Mouse (Mus musculus): Measurements from ENCODE around the gene Bod1l. TPM values are rescaled to one million over a fixed set of nuclear protein-coding genes. Genes with fewer than 3 reads are reported as not detected.
A peak's percentile ranks its signal among the peaks of the same experiment; 100 is the strongest.

Bod1l gene
- polyA plus RNA-seq, 1 experiment from 2014 or later: 7.8 TPM

GRCm38 (mm10) chr5:41788877-41789276, 55.2 kb downstream of the Bod1l start:
- 77% methylated on average over 6 of the region's 6 CpGs for WGBS (ENCODE audit: insufficient replicate concordance)
- no peaks in the 10 kb centered on the region for H3K27me3 ChIP-seq (ENCODE audit: insufficient read depth, low read length)
- no peak overlapping the region for H3K4me3 ChIP-seq (ENCODE audit: low read depth, low read length)
- ATAC-seq: no peak
- no peaks in the 10 kb centered on the region for H3K9me3 ChIP-seq (ENCODE audit: low read length)
- peaks cover 59% of the 10 kb centered on the region for H3K36me3 ChIP-seq (replicated peaks; ENCODE audit: insufficient read depth, low read length)
- no peaks in the 10 kb centered on the region for H3K4me1 ChIP-seq (ENCODE audit: insufficient read depth)
- DNase-seq: no peak
- TF ChIP-seq CTCF (IDR thresholded peaks at IDR 0.05; ENCODE audit: low read depth) (no peak), EP300 (IDR thresholded peaks at IDR 0.05; ENCODE audit: low read depth) (no peak)
- no peak overlapping the region for H3K9ac ChIP-seq (replicated peaks)
- H3K4me2 ChIP-seq (ENCODE audit: low read depth, low read length): no peak overlapping the region
- H3K27ac ChIP-seq (ENCODE audit: low read depth): no peak overlapping the region

- H3K27me3 ChIP-seq (ENCODE audit: insufficient read depth, low read length): no peaks in the 10 kb centered on the region
- DNase-seq (no peak), ATAC-seq (no peak)
- H3K36me3 ChIP-seq (replicated peaks; ENCODE audit: insufficient read depth, low read length): peaks cover 8% of the 10 kb centered on the region
- H3K9me3 ChIP-seq (ENCODE audit: low read length): no peaks in the 10 kb centered on the region
- no peaks in the 10 kb centered on the region for H3K4me1 ChIP-seq (ENCODE audit: insufficient read depth)
- H3K9ac ChIP-seq (replicated peaks): no peak overlapping the region
- H3K4me2 ChIP-seq (ENCODE audit: low read depth, low read length): no peak overlapping the region
- WGBS (ENCODE audit: insufficient replicate concordance): 82% methylated on average over 5 of the region's 5 CpGs
- no peak for TF ChIP-seq CTCF (IDR thresholded peaks at IDR 0.05; ENCODE audit: low read depth)
- no peak for TF ChIP-seq EP300 (IDR thresholded peaks at IDR 0.05; ENCODE audit: low read depth)
- no peak overlapping the region for H3K27ac ChIP-seq (ENCODE audit: low read depth)
- H3K4me3 ChIP-seq (ENCODE audit: low read depth, low read length): no peak overlapping the region
These were observed 62.2 kb downstream of the Bod1l start for GRCm38 (mm10) chr5:41781890-41782289.

- Histone ChIP-seq H3K27me3 (ENCODE audit: insufficient read depth, low read length) (no peaks in the 10 kb centered on the region), H3K36me3 (replicated peaks; ENCODE audit: insufficient read depth, low read length) (no peaks in the 10 kb centered on the region), H3K9ac (replicated peaks) (no peak overlapping the region), H3K4me1 (ENCODE audit: insufficient read depth) (no peaks in the 10 kb centered on the region), H3K27ac (ENCODE audit: low read depth) (no peak overlapping the region), H3K4me3 (ENCODE audit: low read depth, low read length) (no peak overlapping the region), H3K4me2 (ENCODE audit: low read depth, low read length) (no peak overlapping the region), H3K9me3 (ENCODE audit: low read length) (no peaks in the 10 kb centered on the region)
- no peak for ATAC-seq
- no peak for DNase-seq
- 79% methylated on average over 3 of the region's 3 CpGs for WGBS (ENCODE audit: insufficient replicate concordance)
- no peak for TF ChIP-seq CTCF (IDR thresholded peaks at IDR 0.05; ENCODE audit: low read depth)
- TF ChIP-seq EP300 (IDR thresholded peaks at IDR 0.05; ENCODE audit: low read depth): no peak
These were observed 64.1 kb downstream of the Bod1l start for GRCm38 (mm10) chr5:41780026-41780425.

- TF ChIP-seq CTCF (IDR thresholded peaks at IDR 0.05; ENCODE audit: low read depth) (no peak), EP300 (IDR thresholded peaks at IDR 0.05; ENCODE audit: low read depth) (no peak)
- no peak overlapping the region for H3K9ac ChIP-seq (replicated peaks)
- peaks cover 4% of the 10 kb centered on the region; the same call in 1 of the 2 replicates for H3K27me3 ChIP-seq (ENCODE audit: insufficient read depth, low read length)
- ATAC-seq: no peak
- 32% methylated on average over 6 of the region's 6 CpGs for WGBS (ENCODE audit: insufficient replicate concordance)
- no peak overlapping the region for H3K4me2 ChIP-seq (ENCODE audit: low read depth, low read length)
- no peaks in the 10 kb centered on the region for H3K4me1 ChIP-seq (ENCODE audit: insufficient read depth)
- DNase-seq: no peak
- no peak overlapping the region for H3K4me3 ChIP-seq (ENCODE audit: low read depth, low read length)
- no peaks in the 10 kb centered on the region for H3K36me3 ChIP-seq (replicated peaks; ENCODE audit: insufficient read depth, low read length)
- H3K9me3 ChIP-seq (ENCODE audit: low read length): no peaks in the 10 kb centered on the region
- H3K27ac ChIP-seq (ENCODE audit: low read depth): no peak overlapping the region
These were observed 68.4 kb downstream of the Bod1l start for GRCm38 (mm10) chr5:41775728-41776127.

GRCm38 (mm10) chr5:41775273-41775672, 68.8 kb downstream of the Bod1l start:
- no peak for TF ChIP-seq EP300 (IDR thresholded peaks at IDR 0.05; ENCODE audit: low read depth)
- no peak for TF ChIP-seq CTCF (IDR thresholded peaks at IDR 0.05; ENCODE audit: low read depth)
- H3K9me3 ChIP-seq (ENCODE audit: low read length): no peaks in the 10 kb centered on the region
- H3K4me2 ChIP-seq (ENCODE audit: low read depth, low read length): no peak overlapping the region
- H3K36me3 ChIP-seq (replicated peaks; ENCODE audit: insufficient read depth, low read length): no peaks in the 10 kb centered on the region
- H3K4me1 ChIP-seq (ENCODE audit: insufficient read depth): no peaks in the 10 kb centered on the region
- ATAC-seq (no peak), DNase-seq (no peak)
- peaks cover 4% of the 10 kb centered on the region; the same call in 1 of the 2 replicates for H3K27me3 ChIP-seq (ENCODE audit: insufficient read depth, low read length)
- H3K9ac ChIP-seq (replicated peaks): no peak overlapping the region
- WGBS (ENCODE audit: insufficient replicate concordance): 69% methylated on average over 3 of the region's 3 CpGs
- no peak overlapping the region for H3K4me3 ChIP-seq (ENCODE audit: low read depth, low read length)
- no peak overlapping the region for H3K27ac ChIP-seq (ENCODE audit: low read depth)

GRCm38 (mm10) chr5:41768382-41769040, 75.6 kb downstream of the Bod1l start:
- Histone ChIP-seq H3K9ac (replicated peaks) (no peak overlapping the region), H3K9me3 (ENCODE audit: low read length) (no peaks in the 10 kb centered on the region), H3K27me3 (ENCODE audit: insufficient read depth, low read length) (peaks cover 50% of the 10 kb centered on the region), H3K4me3 (ENCODE audit: low read depth, low read length) (peak overlapping the region; percentile 49), H3K36me3 (replicated peaks; ENCODE audit: insufficient read depth, low read length) (no peaks in the 10 kb centered on the region), H3K27ac (ENCODE audit: low read depth) (no peak overlapping the region), H3K4me1 (ENCODE audit: insufficient read depth) (no peaks in the 10 kb centered on the region), H3K4me2 (ENCODE audit: low read depth, low read length) (peak overlapping the region; percentile 65)
- DNase-seq: peak; percentile 90
- peak; percentile 66 for ATAC-seq
- WGBS (ENCODE audit: insufficient replicate concordance): 5% methylated on average over 21 of the region's 21 CpGs
- TF ChIP-seq EP300 (IDR thresholded peaks at IDR 0.05; ENCODE audit: low read depth): no peak
- peak; percentile 96 for TF ChIP-seq CTCF (IDR thresholded peaks at IDR 0.05; ENCODE audit: low read depth)
